Mouse (Mus musculus) c-Kit-positive CD71-negative TER-119-negative erythroid progenitor cells, embryonic 14.5 days (primary cell): ENCODE data around the gene Lrwd1.

Experiments used
- DNase-seq: peaks from one replicate; pipeline ENCODE4 v3.0.0-alpha.2; 2013; ENCODE audit warnings: low read depth

The Lrwd1 gene

GRCm38 (mm10) chr5:136091927-136092326, 43.9 kb downstream of the Lrwd1 start:
- no peak for DNase-seq

DNA sequence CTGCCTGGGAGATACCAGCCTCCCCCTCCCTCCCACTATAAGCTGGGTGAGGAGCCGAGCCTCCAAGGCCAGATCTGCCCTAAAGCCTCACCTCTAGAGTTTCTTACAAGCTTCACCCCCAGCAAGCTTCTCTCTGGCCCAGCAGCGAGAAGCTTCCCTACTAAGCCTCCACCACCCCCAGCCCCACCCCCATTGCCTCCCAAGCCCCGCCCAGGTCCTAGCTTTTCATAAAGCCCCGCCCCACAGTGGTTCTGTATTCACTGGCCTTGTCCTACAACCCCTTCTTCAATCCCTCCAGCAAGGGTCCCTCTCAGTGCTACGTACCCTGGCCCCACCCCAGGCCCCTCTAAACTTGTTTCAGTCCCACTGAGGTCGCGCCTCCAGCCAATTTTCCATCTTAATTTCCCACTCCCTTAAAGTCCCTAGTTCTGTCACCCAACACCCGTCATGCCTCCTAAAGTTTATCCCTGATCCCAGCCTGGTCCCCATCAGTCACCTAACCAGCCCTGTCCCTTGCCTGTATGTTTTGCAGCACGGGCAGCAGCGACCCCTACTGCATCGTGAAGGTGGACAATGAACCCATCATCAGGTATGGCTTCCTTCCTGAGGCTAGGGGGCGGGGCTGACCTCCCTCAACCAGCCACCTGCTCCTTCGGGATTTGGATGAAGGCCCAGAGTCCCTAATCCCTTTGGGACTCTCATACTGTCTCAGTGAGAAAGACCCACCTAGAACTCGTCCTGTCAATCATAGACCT, 46.9 kb downstream of the Lrwd1 start:
- no peak for DNase-seq

DNA sequence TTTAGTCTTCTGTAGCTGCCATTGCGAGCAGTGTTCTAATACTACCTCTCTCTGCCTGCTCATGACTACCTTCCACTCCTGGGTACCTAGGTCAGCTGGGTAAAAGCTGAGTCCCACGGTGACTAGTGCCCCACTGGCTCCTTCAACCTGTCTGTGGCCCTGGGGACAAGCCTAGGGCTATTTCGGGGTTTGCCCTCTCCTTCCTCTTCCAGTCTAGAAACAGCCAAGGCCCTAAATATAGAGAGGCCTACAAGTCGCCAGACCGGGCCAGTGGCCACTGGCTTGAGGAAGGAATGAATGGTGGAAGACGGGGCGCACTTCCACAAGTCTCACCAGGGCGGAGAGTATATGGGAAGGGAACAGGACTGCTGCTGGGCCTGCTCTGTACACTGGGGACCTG, 49.6 kb downstream of the Lrwd1 start:
- DNase-seq: no peak

- DNase-seq: no peak
These were observed 50.8 kb downstream of the Lrwd1 start for GRCm38 (mm10) chr5:136084891-136085651.

DNA sequence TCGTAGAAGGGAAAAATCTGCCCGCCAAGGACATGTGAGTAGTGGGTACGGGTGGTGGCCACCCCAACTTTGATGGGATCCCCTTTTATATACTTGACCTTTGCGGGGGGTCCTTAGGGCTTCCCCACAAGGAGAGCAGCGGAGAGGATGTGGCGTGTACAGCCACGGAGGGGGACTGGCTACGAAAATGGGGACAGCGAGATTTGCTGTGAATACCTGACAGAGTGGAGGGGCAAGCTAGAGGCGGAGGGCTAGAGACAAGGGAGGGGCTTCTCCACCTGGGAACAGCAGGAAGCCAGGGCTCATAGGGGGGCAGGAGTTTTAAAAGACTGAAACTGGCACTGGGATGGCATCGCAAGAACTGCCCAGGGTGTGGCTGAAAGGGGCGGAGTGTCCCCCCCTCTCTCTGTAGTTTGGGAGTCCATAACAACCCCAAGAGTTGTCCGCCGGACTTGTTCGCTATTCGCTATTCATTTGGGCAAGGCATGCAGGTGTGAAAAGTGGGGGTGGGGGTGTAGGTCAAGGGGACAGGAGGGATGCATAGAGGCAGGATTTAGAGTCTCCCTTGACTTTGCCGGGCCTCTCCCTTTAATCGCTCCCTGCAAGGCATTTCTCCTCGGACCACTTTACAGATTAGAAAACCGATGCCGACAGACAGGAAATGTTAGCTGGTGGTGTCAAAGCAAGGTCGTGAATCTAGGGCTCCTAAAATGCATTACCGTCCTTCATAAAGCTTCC, 51.6 kb downstream of the Lrwd1 start:
- no peak for DNase-seq

- peak; percentile 95 for DNase-seq
These were observed 52.2 kb downstream of the Lrwd1 start, which contains the start of gene Rasa4 for GRCm38 (mm10) chr5:136083669-136084107. Rasa4 (plus strand) TSS chr5:136083916.

GRCm38 (mm10) chr5:136082345-136082744, 53.5 kb downstream of the Lrwd1 start:
- DNase-seq: no peak

DNA sequence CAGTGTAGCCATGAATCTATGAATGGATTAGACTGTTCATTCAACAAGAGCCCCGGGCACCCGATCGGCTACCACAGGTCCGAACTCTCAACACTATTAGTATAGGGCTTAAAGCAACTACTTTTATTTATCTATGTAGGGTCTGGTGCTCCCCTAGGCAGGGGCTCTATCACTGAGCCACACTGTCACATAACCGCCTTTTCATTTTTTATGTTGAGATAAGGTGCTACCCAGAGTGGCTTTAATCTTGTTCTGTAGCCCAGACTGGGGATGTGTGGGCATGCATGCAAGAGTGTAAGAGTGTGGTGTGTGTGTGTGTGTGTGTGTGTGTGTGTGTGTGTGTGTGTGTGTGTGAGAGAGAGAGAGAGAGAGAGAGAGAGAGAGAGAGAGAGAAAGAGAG, 57.7 kb downstream of the Lrwd1 start:
- DNase-seq: no peak

DNA sequence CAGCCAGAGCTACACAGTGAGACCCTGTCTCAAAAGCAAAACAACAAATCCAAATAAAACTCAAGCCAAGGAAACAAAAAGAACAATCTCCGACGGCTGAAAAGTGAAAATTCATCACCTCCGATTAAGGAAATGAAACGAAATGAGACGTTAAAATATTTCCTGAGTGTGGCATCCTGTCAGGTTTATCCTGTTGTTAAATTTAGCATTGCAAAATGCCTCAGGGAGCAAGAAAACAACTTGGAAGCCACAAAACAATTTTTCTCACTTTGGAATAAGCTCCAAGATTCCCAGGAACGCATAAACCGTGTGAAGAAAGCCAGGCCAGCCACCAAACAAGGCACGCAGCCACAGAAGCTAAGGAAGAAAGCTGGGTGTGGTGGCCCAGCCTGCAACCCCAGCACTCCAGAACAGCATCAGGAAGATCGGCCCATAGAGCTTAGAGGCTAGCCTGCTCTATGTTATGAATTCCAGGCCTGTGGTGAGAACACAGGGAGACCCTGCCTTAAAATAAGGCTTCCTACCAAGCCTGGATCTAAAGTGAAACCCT, 58.8 kb downstream of the Lrwd1 start:
- no peak for DNase-seq

DNA sequence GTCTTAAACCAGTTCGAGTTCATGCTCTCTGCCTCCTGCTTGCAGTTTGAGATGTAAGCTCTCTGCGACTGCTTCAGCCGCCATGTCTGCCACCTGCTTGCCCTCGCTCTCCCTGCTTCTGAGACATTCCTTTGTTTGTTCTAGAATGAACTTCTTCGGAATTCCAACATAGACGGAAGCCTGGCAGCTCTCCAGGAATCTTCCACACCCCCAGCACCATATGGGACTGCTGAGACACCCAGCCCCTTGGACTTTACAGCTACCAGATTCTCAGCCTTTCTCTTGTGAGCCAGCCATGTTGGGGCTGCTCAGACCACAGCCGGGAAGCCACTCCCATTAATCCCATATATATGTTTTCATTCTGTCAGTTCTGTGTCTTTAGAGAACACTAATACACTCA, 59.6 kb downstream of the Lrwd1 start:
- DNase-seq: no peak

DNA sequence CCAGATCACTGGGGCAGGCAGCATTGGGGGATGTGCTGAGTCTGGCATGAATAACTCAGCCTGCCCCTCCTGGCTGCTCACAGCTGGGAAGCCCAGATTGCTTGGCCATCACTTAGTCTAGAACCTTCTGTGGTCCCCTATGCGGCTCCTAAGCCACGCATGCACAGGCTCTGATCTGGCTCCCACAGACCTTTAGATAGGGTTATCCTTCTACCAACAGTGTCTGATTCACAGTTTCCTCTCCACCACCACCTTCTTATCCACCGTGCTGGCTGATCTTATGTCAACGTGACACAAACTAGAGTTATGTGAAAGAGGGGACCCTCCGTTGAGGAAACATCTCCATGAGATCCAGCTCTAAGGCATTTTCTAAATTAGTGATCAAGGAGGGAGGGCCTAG, 60.8 kb downstream of the Lrwd1 start:
- no peak for DNase-seq

- no peak for DNase-seq
These were observed 62.3 kb downstream of the Lrwd1 start for GRCm38 (mm10) chr5:136073526-136073925.

GRCm38 (mm10) chr5:136073051-136073450, 62.8 kb downstream of the Lrwd1 start:
- no peak for DNase-seq
